Mouse (Mus musculus): Measurements from ENCODE around the gene Gm44965. TPM values are rescaled to one million over a fixed set of nuclear protein-coding genes. Genes with fewer than 3 reads are reported as not detected.

The Gm44965 gene
- polyA plus RNA-seq (2012; fragmentation: generic; extraction: Trizol) = 1 to 10 TPM in 1 of 2 experiments, not detected in 1; 1.6 TPM

DNA sequence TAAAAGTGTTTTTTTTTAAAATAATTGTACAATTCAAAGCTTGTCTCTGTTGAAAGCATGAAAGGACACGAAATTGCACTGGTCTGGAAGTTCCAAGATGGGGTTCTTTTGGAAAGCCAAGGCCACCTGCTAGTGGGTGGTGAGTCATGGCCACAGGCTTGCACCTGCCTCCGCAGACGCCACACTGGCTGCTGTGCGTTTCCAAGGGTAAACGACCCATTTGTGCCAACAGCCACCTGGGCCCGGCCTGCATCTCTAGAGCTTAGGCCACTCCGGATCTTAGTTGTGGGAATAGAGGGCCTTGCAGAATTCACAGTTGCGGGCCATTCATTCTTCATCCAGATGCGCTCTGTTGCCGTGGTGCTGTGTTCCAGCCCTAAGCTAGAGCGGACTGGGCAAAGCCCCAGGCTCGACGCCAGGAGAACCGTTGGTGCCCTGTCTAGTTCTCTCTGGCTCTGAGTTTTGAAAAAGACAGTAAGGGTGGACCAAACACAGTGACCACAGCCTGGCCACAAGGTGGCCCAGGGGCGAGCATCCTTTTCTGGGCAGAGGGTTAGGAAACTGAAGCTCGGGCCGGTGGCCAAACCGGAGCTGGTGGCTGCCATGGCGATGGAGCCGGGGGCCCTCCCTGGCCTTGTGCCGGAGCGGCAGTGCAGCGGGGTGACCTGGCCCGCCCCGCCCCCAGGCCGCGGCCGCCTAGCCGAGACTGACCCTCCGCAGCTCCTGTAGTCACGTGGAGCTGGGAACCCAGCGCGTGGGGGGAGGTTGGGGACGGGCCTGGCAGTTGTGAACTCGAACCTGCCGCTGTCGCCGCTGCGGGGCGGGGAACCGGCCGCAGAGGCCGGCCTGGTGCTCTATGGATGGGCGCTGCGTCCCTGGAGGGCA is at the start of gene Gm44965, which contains the start of gene Repin1:
Gm44965 (plus strand) TSS at position 784 of the 885 bp plus-strand sequence.
Repin1 (plus strand) TSS at position 726 of the 885 bp plus-strand sequence.

DNA sequence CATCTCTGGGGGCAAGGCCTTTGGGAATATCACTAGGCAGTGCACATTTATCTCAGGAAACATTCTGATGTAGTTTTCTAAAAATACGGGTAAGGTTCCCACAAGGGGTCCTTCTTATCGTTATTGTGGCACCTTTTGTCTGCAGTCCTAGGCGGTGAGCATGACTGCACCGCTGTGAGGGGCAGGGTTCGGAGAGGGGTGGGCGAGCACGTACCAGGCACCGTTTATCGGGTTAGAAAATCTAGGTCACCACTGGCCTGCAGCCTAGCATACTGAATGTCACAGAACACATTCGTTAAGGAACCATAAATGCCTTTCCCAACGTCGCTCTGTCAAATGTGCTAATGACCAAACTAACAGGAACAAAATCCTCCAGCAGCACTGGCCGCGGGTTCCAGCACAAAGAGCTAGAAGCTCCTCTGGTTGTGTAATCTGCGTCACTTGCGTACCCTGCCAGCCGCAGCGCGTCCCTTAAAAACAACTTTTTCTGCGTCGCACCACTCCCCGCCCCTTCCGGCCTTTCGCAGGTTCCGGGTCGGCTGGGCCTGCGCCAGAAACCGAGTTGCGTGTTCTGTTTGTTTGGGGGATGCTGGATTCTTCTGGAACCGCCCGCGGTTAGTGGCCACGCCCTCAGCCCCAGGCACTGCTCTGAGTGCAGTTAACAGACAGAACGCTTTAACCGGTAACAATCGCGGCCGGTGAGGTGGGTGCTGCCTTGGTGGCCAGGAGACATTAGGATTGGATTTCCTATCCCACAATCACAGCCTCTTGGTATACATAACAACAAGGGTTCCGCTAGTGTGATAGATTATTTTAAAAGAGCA is 39.2 kb upstream of the Gm44965 start, which contains the start of gene Lrrc61:
Lrrc61 (plus strand) TSS at position 517 of the 824 bp plus-strand sequence.

DNA sequence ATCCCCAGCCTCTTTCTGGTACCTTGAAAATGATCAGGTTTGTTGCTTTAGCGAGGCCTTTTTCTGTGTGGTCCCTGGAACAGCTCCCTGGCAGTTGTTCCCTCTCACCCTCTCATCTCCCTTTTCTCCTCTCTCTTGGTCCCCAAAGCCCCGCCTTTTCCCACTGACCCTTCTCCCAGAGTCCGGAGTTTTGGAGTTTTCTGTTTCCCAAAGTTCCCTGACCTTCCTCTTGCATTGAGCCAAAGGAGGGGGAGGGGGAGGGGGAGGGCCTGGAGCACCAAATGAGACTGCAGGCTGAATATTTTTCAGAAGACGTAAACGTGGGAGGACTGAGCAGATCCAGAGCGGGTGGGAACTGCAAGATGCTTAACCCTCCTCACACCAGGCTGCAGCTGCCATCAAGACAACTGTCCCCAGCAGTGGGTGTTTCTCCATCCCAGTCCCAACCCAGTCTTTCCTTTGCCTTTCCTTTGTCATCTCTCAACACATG is 21.1 kb upstream of the Gm44965 start, which contains the start of gene Rarres2:
Rarres2 (minus strand) TSS at position 218 of the 490 bp plus-strand sequence.

DNA sequence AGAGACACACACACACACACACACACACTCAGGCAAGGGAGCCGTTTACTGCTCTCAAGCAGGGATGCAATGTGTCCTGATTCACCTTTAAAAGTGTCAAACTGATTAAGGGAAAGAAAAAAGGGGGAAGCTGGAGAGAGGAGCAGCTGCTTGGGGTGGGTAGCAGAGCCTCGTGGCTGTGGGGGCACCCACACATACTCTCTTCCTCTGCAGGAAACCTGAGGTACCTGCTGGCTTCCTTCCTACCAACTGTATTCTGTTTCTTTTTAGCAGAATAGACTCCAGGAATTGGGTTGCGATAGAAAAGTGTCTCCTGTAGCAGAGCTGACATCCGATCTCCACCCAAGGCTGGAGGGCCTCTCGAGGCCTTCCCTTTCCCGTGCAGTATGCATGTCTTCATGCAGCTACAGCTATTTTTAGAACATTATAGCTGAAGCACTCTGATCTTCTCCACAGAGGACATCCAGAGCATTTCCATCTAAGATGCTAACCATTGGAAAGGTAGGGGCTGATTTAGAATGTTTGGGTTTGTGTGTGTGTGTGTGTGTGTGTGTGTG is 4.5 kb upstream of the Gm44965 start, which contains the start of gene Gm45021:
Gm45021 (plus strand) TSS at position 417 of the 557 bp plus-strand sequence.

DNA sequence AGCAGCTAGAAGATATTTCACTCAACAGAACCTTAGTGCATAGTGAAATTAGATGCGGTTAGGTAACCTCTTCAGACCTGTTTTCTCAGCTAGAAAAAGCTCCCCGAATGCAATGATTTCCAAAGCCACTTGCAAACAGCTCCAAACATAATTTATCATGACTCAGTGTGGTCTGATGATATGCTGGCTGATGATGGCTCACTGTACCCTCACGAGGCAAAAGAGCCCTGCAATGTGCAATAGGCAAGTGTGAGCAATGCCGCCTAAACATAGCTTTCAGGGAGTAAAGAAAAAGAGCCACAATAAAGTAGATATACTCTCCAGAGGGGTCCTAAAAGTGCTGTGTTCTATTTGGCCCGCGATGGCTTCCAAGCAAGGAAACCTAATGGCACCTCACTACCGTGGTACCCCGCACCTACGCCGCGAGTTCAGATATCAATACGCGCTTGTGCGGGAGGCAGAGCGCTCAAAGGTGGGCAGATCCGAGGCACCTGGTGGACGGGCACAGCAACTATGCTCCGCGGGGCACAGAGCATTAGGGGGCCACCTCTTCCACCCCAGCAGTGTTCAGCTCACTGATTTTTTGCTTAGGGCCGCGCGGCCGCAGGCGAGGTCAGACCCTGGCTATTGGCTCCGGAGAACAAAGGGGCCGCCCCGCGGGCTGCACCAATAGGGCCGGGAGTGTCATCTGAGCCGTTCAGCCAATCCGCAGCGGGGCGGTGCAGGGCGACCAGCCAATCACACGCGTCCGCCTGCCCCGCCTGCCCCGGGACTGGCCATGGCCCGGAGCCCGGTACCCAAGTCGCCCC is 7.7 kb downstream of the Gm44965 start, which contains the start of gene Zfp775:
Zfp775 (plus strand) TSS at position 793 of the 809 bp plus-strand sequence.

DNA sequence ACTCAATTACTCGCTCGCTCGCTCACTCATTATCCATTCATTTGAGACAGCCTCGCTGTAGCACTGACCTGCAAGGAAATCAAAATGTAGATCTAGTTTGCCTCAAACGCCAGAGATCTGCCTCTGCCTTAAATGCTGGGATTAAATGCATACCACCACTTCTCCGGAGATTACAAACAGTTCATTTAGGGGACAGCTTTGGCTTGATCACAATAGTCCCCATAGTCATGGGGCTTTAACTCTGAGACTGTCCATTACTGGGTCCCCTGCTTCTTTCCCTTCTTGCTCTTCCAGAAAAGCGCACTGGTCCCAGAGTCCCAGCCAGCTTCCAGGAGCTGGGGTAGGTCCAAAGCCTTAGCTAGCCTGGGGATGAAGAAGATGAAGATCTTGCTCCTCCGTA is 32.7 kb downstream of the Gm44965 start, which contains the start of gene AI854703:
AI854703 (plus strand) TSS at position 301 of the 400 bp plus-strand sequence.

DNA sequence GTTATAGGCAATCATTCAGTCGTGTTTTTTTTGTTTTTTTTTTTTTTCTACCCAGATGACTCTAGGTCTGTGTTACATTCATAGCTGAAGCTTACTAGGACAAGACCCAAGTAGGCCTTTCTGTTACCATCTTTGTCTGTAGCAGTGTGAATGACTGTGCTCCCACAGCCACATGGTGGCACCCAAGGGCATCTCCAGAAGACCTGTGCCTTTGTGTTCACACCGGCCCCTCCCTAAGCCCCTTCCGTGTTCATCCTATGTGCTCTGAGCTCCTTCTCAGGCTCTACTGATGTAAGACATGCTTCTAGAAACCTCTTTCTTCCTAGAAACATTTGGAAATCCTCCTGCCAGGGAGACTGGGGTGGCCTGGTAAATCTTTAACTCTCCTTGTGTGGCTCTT is 53.3 kb downstream of the Gm44965 start, which contains the start of gene Gimap8:
Gimap8 (plus strand) TSS at position 240 of the 400 bp plus-strand sequence.

Other genes with a start within 250 kb of the Gm44965 start
- under 1 TPM; 0.02 to 0.30 TPM for gene Krba1, start 198.4 kb upstream of the Gm44965 start, polyA plus RNA-seq (2012; fragmentation: generic; extraction: Trizol)
- 1 to 10 TPM in 1 of 2 experiments, under 1 TPM in 1; 0.02 to 1.2 TPM for gene Zfp467, start 148.1 kb upstream of the Gm44965 start, polyA plus RNA-seq (2012; fragmentation: generic; extraction: Trizol)
- gene Sspo, start 145.7 kb upstream of the Gm44965 start, polyA plus RNA-seq (2012; fragmentation: generic; extraction: Trizol) = under 1 TPM in 1 of 2 experiments, not detected in 1; 0.06 TPM
- 1 to 10 TPM in 1 of 2 experiments, under 1 TPM in 1; 0.92 to 2.3 TPM for gene Atp6v0e2, start 56.3 kb upstream of the Gm44965 start, polyA plus RNA-seq (2012; fragmentation: generic; extraction: Trizol)
- 10 to 100 TPM in 1 of 2 experiments, 1 to 10 TPM in 1; 1.8 to 19.9 TPM for gene Lrrc61, start 39.1 kb upstream of the Gm44965 start, polyA plus RNA-seq (2012; fragmentation: generic; extraction: Trizol)
- gene Rarres2, start 21.2 kb upstream of the Gm44965 start, polyA plus RNA-seq (2012; fragmentation: generic; extraction: Trizol) = 10 to 100 TPM in 1 of 2 experiments, under 1 TPM in 1; 0.09 to 44.4 TPM
- gene Gm45021, start 4.3 kb upstream of the Gm44965 start, polyA plus RNA-seq (2012; fragmentation: generic; extraction: Trizol) = not detected
- gene Repin1, start 58 bp upstream of the Gm44965 start, polyA plus RNA-seq (2012; fragmentation: generic; extraction: Trizol) = 1 to 10 TPM; 2.3 to 8.6 TPM
- 1 to 10 TPM in 1 of 2 experiments, under 1 TPM in 1; 0.67 to 2.8 TPM for gene Zfp775, start 8.1 kb downstream of the Gm44965 start, polyA plus RNA-seq (2012; fragmentation: generic; extraction: Trizol)
- gene AI854703, start 32.8 kb downstream of the Gm44965 start, polyA plus RNA-seq (2012; fragmentation: generic; extraction: Trizol) = under 1 TPM in 1 of 2 experiments, not detected in 1; 0.02 TPM
- gene Gimap8, start 53.3 kb downstream of the Gm44965 start, polyA plus RNA-seq (2012; fragmentation: generic; extraction: Trizol) = not detected
- gene Gimap9, start 82.2 kb downstream of the Gm44965 start, polyA plus RNA-seq (2012; fragmentation: generic; extraction: Trizol) = under 1 TPM in 1 of 2 experiments, not detected in 1; 0.08 TPM
- gene Gimap4, start 90.6 kb downstream of the Gm44965 start, polyA plus RNA-seq (2012; fragmentation: generic; extraction: Trizol) = not detected
- gene Gimap6, start 114.3 kb downstream of the Gm44965 start, polyA plus RNA-seq (2012; fragmentation: generic; extraction: Trizol) = not detected
- not detected for gene Gm28053, start 124.7 kb downstream of the Gm44965 start, polyA plus RNA-seq (2012; fragmentation: generic; extraction: Trizol)
- gene Gimap7, start 124.7 kb downstream of the Gm44965 start, polyA plus RNA-seq (2012; fragmentation: generic; extraction: Trizol) = not detected
- gene Gimap1, start 145.1 kb downstream of the Gm44965 start, polyA plus RNA-seq (2012; fragmentation: generic; extraction: Trizol) = not detected
- gene Gimap5, start 152.3 kb downstream of the Gm44965 start, polyA plus RNA-seq (2012; fragmentation: generic; extraction: Trizol) = not detected
- not detected for gene Gimap3, start 176.9 kb downstream of the Gm44965 start, polyA plus RNA-seq (2012; fragmentation: generic; extraction: Trizol)
- 1 to 10 TPM; 1.7 to 8.0 TPM for gene Tmem176a, start 247.0 kb downstream of the Gm44965 start, polyA plus RNA-seq (2012; fragmentation: generic; extraction: Trizol)
- 10 to 100 TPM in 1 of 2 experiments, 1 to 10 TPM in 1; 2.1 to 16.5 TPM for gene Tmem176b, start 247.6 kb downstream of the Gm44965 start, polyA plus RNA-seq (2012; fragmentation: generic; extraction: Trizol)